Mouse (Mus musculus): ENCODE measurements around the gene Grwd1.

GRCm38 (mm10) chr7:45815323-45815983 is 15.3 kb downstream of the Grwd1 start:
- TF ChIP-seq CTCF (IDR thresholded peaks at IDR 0.05; ENCODE audit: insufficient read depth, low read depth, low read length) (no peak), POLR2A (IDR thresholded peaks at IDR 0.05; ENCODE audit: insufficient read depth, low read depth, low read length) (no peak)
